Mouse (Mus musculus) intestine, embryonic 16.5 days (tissue): ENCODE results near the gene Cuta. TPM values are rescaled to one million over a fixed set of nuclear protein-coding genes. Genes with fewer than 3 reads are reported as not detected.
A peak's percentile ranks its signal among the peaks of the same experiment; 100 is the strongest.

Experiments
- ATAC-seq: fragments of 200-750 bp; cut with Nextera tagmentation; 2 replicates; pipeline ENCODE4 v1.8.0; 2017; ENCODE audit warnings: moderate TSS enrichment, moderate library complexity
- H3K27ac ChIP-seq: fragments of 300-500 bp; sonication (generic); 2 replicates; pipeline ENCODE4 v1.5.1; 2014; ENCODE audit warnings: mild to moderate bottlenecking, low read length
- H3K27me3 ChIP-seq: fragments of 300-500 bp; sonication (generic); replicated peaks from 2 replicates; pipeline ENCODE4 v1.6.1; 2014; ENCODE audit warnings: low read length, control low read depth, mixed read lengths; ENCODE audit not compliant: control insufficient read depth, insufficient read depth
- H3K36me3 ChIP-seq: fragments of 300-500 bp; sonication (generic); 2 replicates; pipeline ENCODE4 v1.6.1; 2014; ENCODE audit warnings: low read length, control low read depth; ENCODE audit not compliant: control insufficient read depth, insufficient read depth
- H3K4me1 ChIP-seq: fragments of 300-500 bp; sonication (generic); 2 replicates; pipeline ENCODE4 v1.6.1; 2014; ENCODE audit warnings: low read length, control low read depth, mixed read lengths; ENCODE audit not compliant: control insufficient read depth, insufficient read depth
- H3K4me2 ChIP-seq: fragments of 300-500 bp; sonication (generic); 2 replicates; pipeline ENCODE4 v1.6.1; 2014; ENCODE audit warnings: low read depth, low read length, control low read depth
- H3K4me3 ChIP-seq: fragments of 300-500 bp; sonication (generic); 2 replicates; pipeline ENCODE4 v1.5.1; 2014; ENCODE audit warnings: mild to moderate bottlenecking, low read length
- H3K9ac ChIP-seq: fragments of 300-500 bp; sonication (generic); 2 replicates; pipeline ENCODE4 v1.6.1; 2014; ENCODE audit warnings: low read depth, low read length
- H3K9me3 ChIP-seq: fragments of 300-500 bp; sonication (generic); 2 replicates; pipeline ENCODE4 v1.6.1; 2016; ENCODE audit warnings: low read length, control low read depth; ENCODE audit not compliant: control insufficient read depth
- WGBS: fragments of 180-500 bp; shearing (Covaris S2); extraction: QIAGEN DNeasy Blood & Tissue Kit; methylation state at CpG from one replicate; pipeline ENCODE4 v1.1.7; 2014; 5-methylcytosine and 5-hydroxymethylcytosine counted together
- polyA plus RNA-seq: library from polyadenylated mRNA; unstranded; fragments of >200 nt; fragmentation: Nextera tagmentation; extraction: Ambion mirVana; gene quantifications from 2 replicates; pipeline ENCODE4 v1.2.1, GENCODE M21; 2015

Cuta gene
- polyA plus RNA-seq, 1 experiment from 2014 or later, result 294 TPM

GRCm38 (mm10) chr17:26941031-26941789, 1.8 kb upstream of the Cuta start, which contains the start of gene Syngap1:
Gene Syngap1, plus strand, starts transcription at chr17:26941253.
- H3K27ac ChIP-seq, result peak within 1 kb of the TSS; percentile 95
- peaks cover 26% of the 10 kb centered on the region for H3K4me1 ChIP-seq

GRCm38 (mm10) chr17:26939973-26940300, 568 bp upstream of the Cuta start:
- WGBS, result 4% methylated on average over 3 of the region's 3 CpGs
- H3K4me3 ChIP-seq, result peak overlapping the region; percentile 84
- peak overlapping the region; percentile 95 for H3K4me2 ChIP-seq
- no peaks in the 10 kb centered on the region for H3K27me3 ChIP-seq
- H3K36me3 ChIP-seq, result peaks cover 15% of the 10 kb centered on the region; the same call in 1 of the 2 replicates
- no peaks in the 10 kb centered on the region for H3K9me3 ChIP-seq
- peak overlapping the region; percentile 90 for H3K9ac ChIP-seq
- peak overlapping the region; percentile 95 for H3K27ac ChIP-seq
- H3K4me1 ChIP-seq, result peaks cover 26% of the 10 kb centered on the region
- no peak for ATAC-seq

More at GRCm38 (mm10) chr17:26941031-26941789, 1.8 kb upstream of the Cuta start, which contains the start of gene Syngap1:
- ATAC-seq, result no peak
- 2% methylated on average over 21 of the region's 24 CpGs for WGBS
- peak within 1 kb of the TSS; percentile 90 for H3K9ac ChIP-seq
- no peaks in the 10 kb centered on the region for H3K9me3 ChIP-seq
- H3K4me2 ChIP-seq, result peak within 1 kb of the TSS; percentile 95
- H3K36me3 ChIP-seq, result 0 out of 2 replicates have a peak, but pooled peaks cover 3% of the 10 kb centered on the region
- H3K27me3 ChIP-seq, result no peaks in the 10 kb centered on the region
- H3K4me3 ChIP-seq, result peak within 1 kb of the TSS; percentile 84

GRCm38 (mm10) chr17:26938731-26939130, 638 bp downstream of the Cuta start:
- no peaks in the 10 kb centered on the region for H3K9me3 ChIP-seq
- peak overlapping the region; percentile 84 for H3K4me3 ChIP-seq
- H3K9ac ChIP-seq, result peak overlapping the region; percentile 86
- under 1% methylated on average over 22 of the region's 22 CpGs for WGBS
- peak overlapping the region; percentile 83 for H3K4me2 ChIP-seq
- peaks cover 32% of the 10 kb centered on the region for H3K4me1 ChIP-seq
- peaks cover 15% of the 10 kb centered on the region; the same call in 1 of the 2 replicates for H3K36me3 ChIP-seq
- peak overlapping the region; percentile 94 for H3K27ac ChIP-seq
- H3K27me3 ChIP-seq, result no peaks in the 10 kb centered on the region
- ATAC-seq, result peak; percentile 6

DNA sequence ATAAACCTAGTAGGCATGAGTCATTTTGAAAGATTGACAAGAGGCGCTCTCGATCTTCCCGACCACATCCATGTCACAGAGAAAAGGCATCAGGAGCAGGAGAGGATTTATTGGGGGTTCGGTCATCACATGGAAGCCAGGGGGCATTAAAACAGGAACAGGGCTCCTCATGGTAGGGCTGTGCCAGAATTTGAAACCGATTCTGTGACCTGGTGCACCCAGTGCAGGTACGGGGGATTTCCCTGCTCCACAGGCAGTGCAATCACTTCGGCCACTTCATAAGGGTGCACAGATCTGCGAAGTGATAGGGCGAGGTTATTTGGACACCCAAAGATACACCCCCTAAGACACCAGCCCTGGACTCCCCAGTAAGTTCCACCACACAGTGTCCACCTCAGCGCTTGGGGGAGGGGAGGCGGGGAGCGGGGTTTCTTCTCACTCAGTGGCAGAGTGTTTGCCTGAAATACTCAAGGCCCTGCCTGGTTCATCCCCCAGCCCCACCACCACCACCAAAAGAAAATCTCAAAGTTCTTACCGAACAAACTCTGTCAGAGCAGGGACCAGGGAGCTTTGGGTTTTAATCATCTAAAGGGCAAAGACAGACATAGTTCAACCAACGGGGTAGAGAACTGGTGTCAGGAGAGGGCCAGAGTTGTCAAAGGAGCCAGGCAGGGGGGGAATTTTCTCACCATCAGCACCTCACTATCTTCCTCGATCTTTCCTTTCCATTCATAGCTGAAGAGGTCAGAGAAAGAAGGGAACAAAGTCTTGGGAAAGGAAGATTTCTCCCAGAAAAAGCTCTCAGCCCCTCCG, 1.3 kb downstream of the Cuta start:
- Histone ChIP-seq H3K27ac (peak overlapping the region; percentile 94), H3K36me3 (peaks cover 15% of the 10 kb centered on the region; the same call in 1 of the 2 replicates), H3K9ac (peak overlapping the region; percentile 86), H3K9me3 (no peaks in the 10 kb centered on the region), H3K27me3 (no peaks in the 10 kb centered on the region), H3K4me1 (peaks cover 34% of the 10 kb centered on the region), H3K4me3 (peak overlapping the region; percentile 84), H3K4me2 (peak overlapping the region; percentile 83)
- WGBS, result 43% methylated on average over 16 of the region's 16 CpGs
- no peak for ATAC-seq

- no peaks in the 10 kb centered on the region for H3K9me3 ChIP-seq
- peaks cover 37% of the 10 kb centered on the region for H3K4me1 ChIP-seq
- H3K27me3 ChIP-seq, result no peaks in the 10 kb centered on the region
- 82% methylated on average over 15 of the region's 15 CpGs for WGBS
- H3K4me2 ChIP-seq, result no peak overlapping the region
- H3K36me3 ChIP-seq, result peaks cover 15% of the 10 kb centered on the region; the same call in 1 of the 2 replicates
- no peak for ATAC-seq
- H3K9ac ChIP-seq, result no peak overlapping the region
- no peak overlapping the region for H3K27ac ChIP-seq
- H3K4me3 ChIP-seq, result no peak overlapping the region
These were observed 2.3 kb downstream of the Cuta start for GRCm38 (mm10) chr17:26936921-26937695.

DNA sequence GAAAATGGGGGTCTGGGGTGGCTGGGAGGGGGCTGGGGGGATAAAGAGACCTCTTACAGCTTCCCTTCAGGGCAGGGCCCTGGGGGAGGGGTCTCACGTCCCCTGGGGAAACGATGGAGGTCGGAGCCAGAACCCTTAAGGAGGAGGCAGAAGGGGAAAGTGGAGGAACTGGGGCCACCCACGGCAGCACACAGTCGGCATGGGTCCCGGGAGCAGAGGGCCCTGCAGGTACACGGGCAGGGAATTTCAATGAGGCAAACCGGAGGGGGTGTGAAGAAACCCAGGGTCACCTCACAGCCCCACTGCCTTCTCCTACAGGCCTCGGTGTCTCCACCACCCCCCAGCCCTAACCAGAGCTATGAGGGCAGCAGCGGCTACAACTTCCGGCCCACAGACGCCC, 2.9 kb downstream of the Cuta start:
- no peak overlapping the region for H3K4me3 ChIP-seq
- WGBS, result 82% methylated on average over 12 of the region's 12 CpGs
- H3K9ac ChIP-seq, result no peak overlapping the region
- no peaks in the 10 kb centered on the region for H3K9me3 ChIP-seq
- no peak for ATAC-seq
- H3K36me3 ChIP-seq, result peaks cover 15% of the 10 kb centered on the region; the same call in 1 of the 2 replicates
- H3K27me3 ChIP-seq, result no peaks in the 10 kb centered on the region
- peaks cover 37% of the 10 kb centered on the region for H3K4me1 ChIP-seq
- no peak overlapping the region for H3K27ac ChIP-seq
- H3K4me2 ChIP-seq, result no peak overlapping the region

- H3K9me3 ChIP-seq, result no peaks in the 10 kb centered on the region
- H3K4me2 ChIP-seq, result no peak overlapping the region
- no peak overlapping the region for H3K4me3 ChIP-seq
- H3K36me3 ChIP-seq, result peaks cover 15% of the 10 kb centered on the region; the same call in 1 of the 2 replicates
- 92% methylated on average over 9 of the region's 9 CpGs for WGBS
- no peak for ATAC-seq
- H3K27me3 ChIP-seq, result no peaks in the 10 kb centered on the region
- no peak overlapping the region for H3K9ac ChIP-seq
- H3K4me1 ChIP-seq, result peaks cover 27% of the 10 kb centered on the region
- no peak overlapping the region for H3K27ac ChIP-seq
These were observed 4.3 kb downstream of the Cuta start for GRCm38 (mm10) chr17:26935027-26935426.

GRCm38 (mm10) chr17:26933885-26934827, 5.2 kb downstream of the Cuta start:
- WGBS, result 78% methylated on average over 16 of the region's 16 CpGs
- H3K27ac ChIP-seq, result no peak overlapping the region

More at GRCm38 (mm10) chr17:26933885-26934827, 5.2 kb downstream of the Cuta start:
- peak overlapping the region; percentile 77 for H3K9ac ChIP-seq
- peaks cover 26% of the 10 kb centered on the region for H3K4me1 ChIP-seq
- no peak for ATAC-seq
- H3K27me3 ChIP-seq, result no peaks in the 10 kb centered on the region
- no peaks in the 10 kb centered on the region for H3K9me3 ChIP-seq
- peak overlapping the region; percentile 87 for H3K4me2 ChIP-seq
- peak overlapping the region; percentile 76 for H3K4me3 ChIP-seq
- peaks cover 15% of the 10 kb centered on the region; the same call in 1 of the 2 replicates for H3K36me3 ChIP-seq
